Mouse (Mus musculus): ENCODE results near the gene Bcl2a1d. TPM values are rescaled to one million over a fixed set of nuclear protein-coding genes. Genes with fewer than 3 reads are reported as not detected.
A peak's percentile ranks its signal among the peaks of the same experiment; 100 is the strongest.
"Not testable (repeated sequence)": the region's sequence is repeated elsewhere in the genome, so short reads cannot be mapped to it uniquely, and the experiment has no call there.

The Bcl2a1d gene
- polyA plus RNA-seq, 1 experiment = 0.94 TPM

GRCm38 (mm10) chr9:88709304-88709703 is 22.4 kb downstream of the Bcl2a1d start:
- 87% methylated on average over 6 of the region's 6 CpGs for WGBS
- Histone ChIP-seq H3K27ac (ENCODE audit: insufficient read depth, low read depth, low read length) (peak overlapping the region; percentile 68), H3K4me1 (ENCODE audit: control insufficient read depth, insufficient read depth, insufficient read length, low read length) (peaks cover 2% of the 10 kb centered on the region; the same call in 1 of the 2 replicates), H3K4me3 (ENCODE audit: low read depth, low read length) (no peak overlapping the region), H3K36me3 (ENCODE audit: control insufficient read depth, insufficient read depth, low read length) (no peaks in the 10 kb centered on the region), H3K27me3 (ENCODE audit: control insufficient read depth, insufficient read depth, low read length) (no peaks in the 10 kb centered on the region)
- TF ChIP-seq POLR2A (IDR thresholded peaks at IDR 0.05; ENCODE audit: low read depth, low read length) = no peak
- no peak for TF ChIP-seq CTCF (IDR thresholded peaks at IDR 0.05; ENCODE audit: extremely low read depth, insufficient read length, insufficient replicate concordance, low read depth, low read length)

DNA sequence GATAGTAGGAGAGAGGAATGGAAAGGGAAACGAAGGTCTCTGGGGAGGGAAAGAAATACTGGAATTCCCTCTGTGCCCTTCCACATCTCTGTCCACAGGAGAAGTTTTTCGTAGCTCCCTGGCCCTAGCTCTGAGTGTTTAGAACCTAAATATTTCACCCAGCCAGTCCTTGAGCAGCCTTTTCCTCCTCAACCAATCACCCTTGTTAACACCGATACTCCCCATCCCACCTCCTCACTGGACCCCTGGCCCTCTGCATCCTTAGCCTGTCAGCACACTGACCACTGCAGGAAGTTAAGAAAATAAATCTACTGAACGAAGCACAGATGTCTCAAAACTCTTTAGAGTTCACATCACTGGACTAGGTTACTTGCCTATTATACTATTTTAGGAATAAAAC is 25.0 kb downstream of the Bcl2a1d start:
- no peaks in the 10 kb centered on the region for H3K36me3 ChIP-seq (ENCODE audit: control insufficient read depth, insufficient read depth, low read length)
- H3K4me3 ChIP-seq (ENCODE audit: low read depth, low read length) = no peak overlapping the region
- no peak overlapping the region for H3K27ac ChIP-seq (ENCODE audit: insufficient read depth, low read depth, low read length)
- no peaks in the 10 kb centered on the region for H3K27me3 ChIP-seq (ENCODE audit: control insufficient read depth, insufficient read depth, low read length)
- no peaks in the 10 kb centered on the region; the same call in 1 of the 2 replicates for H3K4me1 ChIP-seq (ENCODE audit: control insufficient read depth, insufficient read depth, insufficient read length, low read length)
- 84% methylated on average over 4 of the region's 4 CpGs for WGBS
- TF ChIP-seq POLR2A (IDR thresholded peaks at IDR 0.05; ENCODE audit: low read depth, low read length) = no peak
- TF ChIP-seq CTCF (IDR thresholded peaks at IDR 0.05; ENCODE audit: extremely low read depth, insufficient read length, insufficient replicate concordance, low read depth, low read length) = no peak

DNA sequence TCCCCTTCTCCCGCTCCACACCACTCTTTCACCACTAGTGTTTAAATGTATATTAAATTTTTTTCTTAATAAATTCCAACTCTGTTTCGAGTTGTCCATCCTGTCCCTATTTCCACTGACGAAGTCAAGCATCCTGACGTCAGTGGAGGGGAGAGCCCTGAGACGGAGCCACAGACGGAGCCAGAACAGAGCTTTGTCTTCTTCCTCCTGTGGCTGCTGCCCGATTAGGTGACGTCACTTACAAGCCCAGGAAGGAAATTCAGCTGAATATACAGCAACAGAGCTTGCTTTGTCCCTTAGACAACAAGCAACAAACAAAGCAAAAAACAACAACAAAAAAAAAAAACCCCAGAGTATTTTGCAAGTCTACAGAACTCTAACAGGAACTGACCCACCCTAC is 26.6 kb downstream of the Bcl2a1d start:
- H3K27ac ChIP-seq (ENCODE audit: insufficient read depth, low read depth, low read length); H3K36me3 ChIP-seq (ENCODE audit: control insufficient read depth, insufficient read depth, low read length); H3K4me3 ChIP-seq (ENCODE audit: low read depth, low read length); H3K27me3 ChIP-seq (ENCODE audit: control insufficient read depth, insufficient read depth, low read length); H3K4me1 ChIP-seq (ENCODE audit: control insufficient read depth, insufficient read depth, insufficient read length, low read length): not testable (repeated sequence)
- WGBS = 84% methylated on average over 8 of the region's 8 CpGs

GRCm38 (mm10) chr9:88698746-88699145 is 33.0 kb downstream of the Bcl2a1d start:
- 56% methylated on average over 1 of the region's 2 CpGs for WGBS
- not testable (repeated sequence) for H3K4me1 ChIP-seq (ENCODE audit: control insufficient read depth, insufficient read depth, insufficient read length, low read length); H3K4me3 ChIP-seq (ENCODE audit: low read depth, low read length); H3K27ac ChIP-seq (ENCODE audit: insufficient read depth, low read depth, low read length); H3K36me3 ChIP-seq (ENCODE audit: control insufficient read depth, insufficient read depth, low read length); H3K27me3 ChIP-seq (ENCODE audit: control insufficient read depth, insufficient read depth, low read length)

DNA sequence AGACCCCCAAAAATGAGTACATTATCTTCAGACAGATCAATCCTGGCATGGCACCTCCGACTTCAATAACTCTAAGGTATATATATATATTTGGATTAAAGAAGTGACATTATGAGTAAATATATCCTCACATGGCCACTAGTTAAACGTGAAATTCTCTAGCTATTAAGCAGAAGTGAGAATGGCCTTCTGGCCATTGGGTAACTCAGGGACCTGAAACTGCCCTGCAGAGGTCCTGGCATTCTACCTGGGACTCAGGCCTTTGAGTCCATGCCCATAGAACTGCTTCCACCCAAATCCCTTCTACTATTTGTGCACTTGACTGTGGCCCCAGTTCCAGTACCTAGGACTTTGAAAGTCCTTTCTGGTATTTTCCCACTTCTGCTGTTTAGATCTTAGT is 40.4 kb downstream of the Bcl2a1d start:
- not testable (repeated sequence) for H3K27ac ChIP-seq (ENCODE audit: insufficient read depth, low read depth, low read length); H3K27me3 ChIP-seq (ENCODE audit: control insufficient read depth, insufficient read depth, low read length); H3K4me1 ChIP-seq (ENCODE audit: control insufficient read depth, insufficient read depth, insufficient read length, low read length); H3K36me3 ChIP-seq (ENCODE audit: control insufficient read depth, insufficient read depth, low read length); H3K4me3 ChIP-seq (ENCODE audit: low read depth, low read length)
- 75% methylated on average over 2 of the region's 2 CpGs for WGBS

DNA sequence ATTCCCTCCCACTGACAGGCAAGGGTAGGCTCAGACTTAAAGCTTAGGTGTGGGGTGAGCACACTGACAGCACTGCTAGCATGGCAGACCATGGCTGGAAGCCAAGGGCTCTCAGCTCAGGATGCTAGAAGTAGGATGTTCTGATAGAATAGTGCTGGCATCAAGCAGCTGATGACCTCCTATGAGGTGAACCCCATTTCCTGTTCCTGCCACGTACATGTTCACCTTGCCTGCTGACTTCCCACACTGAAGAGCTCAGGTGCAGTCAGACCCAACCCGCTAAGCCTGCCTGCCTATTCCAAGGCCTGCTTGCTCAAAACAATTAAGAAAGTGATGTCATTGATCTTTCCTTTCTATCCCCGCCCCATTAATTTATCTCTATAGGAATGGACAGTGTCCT is 42.3 kb downstream of the Bcl2a1d start:
- not testable (repeated sequence) for H3K27me3 ChIP-seq (ENCODE audit: control insufficient read depth, insufficient read depth, low read length); H3K4me1 ChIP-seq (ENCODE audit: control insufficient read depth, insufficient read depth, insufficient read length, low read length); H3K4me3 ChIP-seq (ENCODE audit: low read depth, low read length); H3K27ac ChIP-seq (ENCODE audit: insufficient read depth, low read depth, low read length); H3K36me3 ChIP-seq (ENCODE audit: control insufficient read depth, insufficient read depth, low read length)
- WGBS = 77% methylated on average over 3 of the region's 3 CpGs

DNA sequence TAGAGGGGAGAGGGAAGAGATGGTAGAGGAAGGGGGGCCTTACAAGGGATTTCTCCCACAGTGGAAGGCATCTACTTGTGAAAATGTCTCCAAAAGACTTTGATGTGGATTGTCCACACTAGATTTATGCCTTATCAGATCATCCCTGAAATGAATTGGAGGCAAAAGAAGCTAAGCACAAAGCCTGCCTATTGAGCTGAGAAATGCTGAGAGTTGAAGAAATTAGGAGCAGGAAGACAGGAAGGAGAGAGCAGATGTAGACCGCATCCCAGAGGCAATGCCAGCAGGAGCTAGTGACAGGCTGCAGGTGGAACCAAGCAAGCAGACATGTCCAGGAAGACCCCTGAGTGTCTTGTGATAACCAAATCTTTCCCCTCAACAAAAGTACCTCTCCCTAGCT is 45.0 kb downstream of the Bcl2a1d start:
- H3K36me3 ChIP-seq (ENCODE audit: control insufficient read depth, insufficient read depth, low read length); H3K27me3 ChIP-seq (ENCODE audit: control insufficient read depth, insufficient read depth, low read length); H3K4me1 ChIP-seq (ENCODE audit: control insufficient read depth, insufficient read depth, insufficient read length, low read length); H3K27ac ChIP-seq (ENCODE audit: insufficient read depth, low read depth, low read length); H3K4me3 ChIP-seq (ENCODE audit: low read depth, low read length): not testable (repeated sequence)
- 95% methylated on average over 1 of the region's 1 CpGs for WGBS

Other genes with a start within 250 kb of the Bcl2a1d start
- 1.3 and 2.6 TPM in 2 replicates for gene Syncrip, start 249.3 kb downstream of the Bcl2a1d start, polyA plus RNA-seq (2012; rRNA removed)
- 0.63 and 2.0 TPM in 2 replicates for gene Zfp949, start 183.9 kb downstream of the Bcl2a1d start, polyA plus RNA-seq (2012; rRNA removed)
- not detected in 2 replicates for gene Trim43a, start 151.0 kb downstream of the Bcl2a1d start, polyA plus RNA-seq (2012; rRNA removed)
- 5.5 and 6.4 TPM in 2 replicates for gene Mthfsl, start 11.6 kb downstream of the Bcl2a1d start, polyA plus RNA-seq (2012; rRNA removed)
- not detected in 2 replicates for gene Trim43c, start 107.2 kb upstream of the Bcl2a1d start, polyA plus RNA-seq (2012; rRNA removed)
- 0.28 and 0.90 TPM in 2 replicates for gene Bcl2a1a, start 225.0 kb upstream of the Bcl2a1d start, polyA plus RNA-seq (2012; rRNA removed)